Mouse (Mus musculus) kidney, adult 2 months (tissue): ENCODE results near the gene Ctc1.

Source experiments
- CTCF ChIP-seq: fragments of 200-500 bp; conservative IDR thresholded peaks from 2 replicates; pipeline ENCODE4 v1.5.1; 2011; ENCODE audit warnings: low read depth, mild to moderate bottlenecking, control low read depth, low read length, moderate library complexity, mixed read lengths; ENCODE audit not compliant: insufficient read depth, insufficient read length
- POLR2A ChIP-seq: fragments of 200-500 bp; IDR thresholded peaks from one replicate; pipeline ENCODE4 v1.6.1; 2011; ENCODE audit warnings: low read depth, low read length, control low read depth

- TF ChIP-seq POLR2A (no peak), CTCF (no peak)
Observed at GRCm38 (mm10) chr11:69005193-69005592, 10.5 kb upstream of the Ctc1 start.
